Mouse (Mus musculus): Measurements from ENCODE around the gene Myo1h. TPM values are rescaled to one million over a fixed set of nuclear protein-coding genes. Genes with fewer than 3 reads are reported as not detected.

Gene Myo1h
- polyA plus RNA-seq, 1 experiment from 2014 or later, result 0.38 TPM

- WGBS, result 56% methylated on average over 10 of the region's 10 CpGs
- no peak overlapping the region for H3K4me3 ChIP-seq (ENCODE audit: low read depth, low read length)
- no peaks in the 10 kb centered on the region for H3K9me3 ChIP-seq (replicated peaks; ENCODE audit: control insufficient read depth, low read length)
- no peak overlapping the region for H3K27ac ChIP-seq (replicated peaks; ENCODE audit: low read depth, low read length)
- DNase-seq (ENCODE audit: low spot score) (no peak), ATAC-seq (replicated peaks; ENCODE audit: insufficient number of reproducible peaks, low FRiP score, low TSS enrichment, low read depth) (no peak)
- peak overlapping the region; percentile 74; the same call in 1 of the 2 replicates for H3K4me2 ChIP-seq (ENCODE audit: low read depth, low read length)
- H3K9ac ChIP-seq (replicated peaks; ENCODE audit: low read length), result no peak overlapping the region
- H3K27me3 ChIP-seq (ENCODE audit: control insufficient read depth, insufficient read depth, low read length), result no peaks in the 10 kb centered on the region
- peaks cover 3% of the 10 kb centered on the region; the same call in 1 of the 2 replicates for H3K4me1 ChIP-seq (ENCODE audit: control insufficient read depth, insufficient read depth, low read length)
- H3K36me3 ChIP-seq (replicated peaks; ENCODE audit: control insufficient read depth, insufficient read depth, low read depth, low read length), result peaks cover 10% of the 10 kb centered on the region
These were observed 89.4 kb downstream of the Myo1h start for GRCm38 (mm10) chr5:114378177-114378920.

GRCm38 (mm10) chr5:114378936-114379335 lies 90.0 kb downstream of the Myo1h start:
- Histone ChIP-seq H3K9ac (replicated peaks; ENCODE audit: low read length) (peak overlapping the region; percentile 96), H3K9me3 (replicated peaks; ENCODE audit: control insufficient read depth, low read length) (no peaks in the 10 kb centered on the region), H3K4me1 (ENCODE audit: control insufficient read depth, insufficient read depth, low read length) (peaks cover 3% of the 10 kb centered on the region; the same call in 1 of the 2 replicates), H3K36me3 (replicated peaks; ENCODE audit: control insufficient read depth, insufficient read depth, low read depth, low read length) (peaks cover 6% of the 10 kb centered on the region; the same call in 1 of the 2 replicates), H3K27me3 (ENCODE audit: control insufficient read depth, insufficient read depth, low read length) (no peaks in the 10 kb centered on the region), H3K4me3 (ENCODE audit: low read depth, low read length) (peak overlapping the region; percentile 89), H3K4me2 (ENCODE audit: low read depth, low read length) (peak overlapping the region; percentile 74), H3K27ac (replicated peaks; ENCODE audit: low read depth, low read length) (no peak overlapping the region)
- no peak for DNase-seq (ENCODE audit: low spot score)
- WGBS, result 30% methylated on average over 6 of the region's 6 CpGs
- no peak for ATAC-seq (replicated peaks; ENCODE audit: insufficient number of reproducible peaks, low FRiP score, low TSS enrichment, low read depth)

GRCm38 (mm10) chr5:114379763-114380162 lies 90.8 kb downstream of the Myo1h start:
- Histone ChIP-seq H3K4me1 (ENCODE audit: control insufficient read depth, insufficient read depth, low read length) (peaks cover 3% of the 10 kb centered on the region; the same call in 1 of the 2 replicates), H3K4me3 (ENCODE audit: low read depth, low read length) (peak overlapping the region; percentile 89), H3K4me2 (ENCODE audit: low read depth, low read length) (peak overlapping the region; percentile 74), H3K36me3 (replicated peaks; ENCODE audit: control insufficient read depth, insufficient read depth, low read depth, low read length) (0 out of 2 replicates have a peak, but pooled peaks cover under 1% of the 10 kb centered on the region), H3K9me3 (replicated peaks; ENCODE audit: control insufficient read depth, low read length) (no peaks in the 10 kb centered on the region), H3K27ac (replicated peaks; ENCODE audit: low read depth, low read length) (peak overlapping the region; percentile 76), H3K9ac (replicated peaks; ENCODE audit: low read length) (peak overlapping the region; percentile 96), H3K27me3 (ENCODE audit: control insufficient read depth, insufficient read depth, low read length) (no peaks in the 10 kb centered on the region)
- 2% methylated on average over 20 of the region's 20 CpGs for WGBS
- DNase-seq (ENCODE audit: low spot score), result peak; percentile 15
- ATAC-seq (replicated peaks; ENCODE audit: insufficient number of reproducible peaks, low FRiP score, low TSS enrichment, low read depth), result peak; percentile 58

GRCm38 (mm10) chr5:114380209-114381012 lies 91.4 kb downstream of the Myo1h start, which contains the start of the genes Kctd10 and Ube3b:
Gene Kctd10, minus strand, starts transcription at chr5:114380508.
Gene Ube3b, plus strand, starts transcription at chr5:114380607.
- Histone ChIP-seq H3K27me3 (ENCODE audit: control insufficient read depth, insufficient read depth, low read length) (no peaks in the 10 kb centered on the region), H3K4me1 (ENCODE audit: control insufficient read depth, insufficient read depth, low read length) (peaks cover 3% of the 10 kb centered on the region; the same call in 1 of the 2 replicates), H3K9me3 (replicated peaks; ENCODE audit: control insufficient read depth, low read length) (no peaks in the 10 kb centered on the region), H3K36me3 (replicated peaks; ENCODE audit: control insufficient read depth, insufficient read depth, low read depth, low read length) (no peaks in the 10 kb centered on the region; the same call in 1 of the 2 replicates), H3K9ac (replicated peaks; ENCODE audit: low read length) (peak within 1 kb of the TSS; percentile 96), H3K27ac (replicated peaks; ENCODE audit: low read depth, low read length) (peak within 1 kb of the TSS; percentile 76), H3K4me3 (ENCODE audit: low read depth, low read length) (peak within 1 kb of the TSS; percentile 89), H3K4me2 (ENCODE audit: low read depth, low read length) (peak within 1 kb of the TSS; percentile 74)
- WGBS, result under 1% methylated on average over 74 of the region's 74 CpGs
- DNase-seq (ENCODE audit: low spot score), result peak; percentile 92
- peak; percentile 84 for ATAC-seq (replicated peaks; ENCODE audit: insufficient number of reproducible peaks, low FRiP score, low TSS enrichment, low read depth)

DNA sequence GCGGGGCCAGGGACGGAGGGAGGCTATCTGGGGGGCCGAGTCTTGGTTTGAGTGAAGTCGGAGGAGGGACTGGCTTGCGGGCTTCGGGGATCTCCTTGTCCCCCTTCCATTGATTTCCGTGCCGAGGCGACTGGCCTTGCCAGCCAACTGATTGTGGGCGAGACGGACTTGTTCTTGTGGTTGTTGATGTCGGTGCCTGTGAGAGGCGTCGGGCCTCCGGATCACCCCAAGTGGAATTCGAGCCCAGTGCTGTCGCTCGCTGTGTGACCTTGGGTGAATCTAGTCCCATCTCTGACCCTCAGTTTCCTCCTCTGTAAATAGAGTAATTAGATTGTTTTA lies 92.0 kb downstream of the Myo1h start:
- peak; percentile 15 for DNase-seq (ENCODE audit: low spot score)
- Histone ChIP-seq H3K4me3 (ENCODE audit: low read depth, low read length) (peak overlapping the region; percentile 89), H3K9me3 (replicated peaks; ENCODE audit: control insufficient read depth, low read length) (no peaks in the 10 kb centered on the region), H3K27me3 (ENCODE audit: control insufficient read depth, insufficient read depth, low read length) (no peaks in the 10 kb centered on the region), H3K9ac (replicated peaks; ENCODE audit: low read length) (peak overlapping the region; percentile 96), H3K4me1 (ENCODE audit: control insufficient read depth, insufficient read depth, low read length) (peaks cover 3% of the 10 kb centered on the region; the same call in 1 of the 2 replicates), H3K4me2 (ENCODE audit: low read depth, low read length) (peak overlapping the region; percentile 74), H3K36me3 (replicated peaks; ENCODE audit: control insufficient read depth, insufficient read depth, low read depth, low read length) (no peaks in the 10 kb centered on the region; the same call in 1 of the 2 replicates), H3K27ac (replicated peaks; ENCODE audit: low read depth, low read length) (peak overlapping the region; percentile 48)
- WGBS, result under 1% methylated on average over 18 of the region's 18 CpGs
- 0 out of 2 replicates have a peak, but pooled peaks have one; percentile 25 for ATAC-seq (replicated peaks; ENCODE audit: insufficient number of reproducible peaks, low FRiP score, low TSS enrichment, low read depth)

DNA sequence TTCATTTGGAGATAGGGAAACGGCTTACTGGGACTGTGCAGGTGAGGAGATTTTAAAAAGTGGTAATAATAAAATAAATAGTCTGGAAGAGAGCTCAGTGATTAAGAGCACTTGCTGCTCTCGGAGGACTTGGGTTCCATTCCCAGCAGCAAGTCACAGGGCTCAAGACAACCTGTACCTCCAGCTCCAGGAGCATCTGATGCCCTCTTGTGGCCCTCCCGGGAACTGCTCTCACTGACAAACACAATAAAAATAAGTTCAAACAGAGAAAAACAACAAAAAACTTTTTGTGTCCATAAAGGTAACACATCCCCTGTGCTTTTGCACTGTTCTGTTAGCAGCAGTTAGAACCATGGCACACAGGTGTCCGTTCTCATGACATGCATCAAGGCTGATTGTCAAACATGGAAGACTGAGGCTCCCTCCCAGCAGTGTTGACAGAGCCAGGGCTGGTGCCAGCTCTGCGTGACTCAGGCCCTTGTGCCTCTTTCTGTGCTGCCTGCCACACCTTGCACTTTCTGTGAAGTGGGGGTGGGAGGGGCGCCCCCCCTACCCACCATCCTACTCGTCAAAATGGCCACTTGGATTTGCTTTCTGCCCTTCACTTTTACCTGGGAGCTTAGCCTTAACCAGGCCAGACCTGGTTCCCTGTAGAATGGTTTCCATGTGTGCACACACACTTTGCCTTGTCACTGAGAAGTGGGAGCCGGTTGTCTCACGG lies 94.4 kb downstream of the Myo1h start:
- peaks cover 3% of the 10 kb centered on the region; the same call in 1 of the 2 replicates for H3K4me1 ChIP-seq (ENCODE audit: control insufficient read depth, insufficient read depth, low read length)
- WGBS, result 83% methylated on average over 9 of the region's 9 CpGs
- no peak overlapping the region for H3K4me3 ChIP-seq (ENCODE audit: low read depth, low read length)
- H3K36me3 ChIP-seq (replicated peaks; ENCODE audit: control insufficient read depth, insufficient read depth, low read depth, low read length), result peaks cover 4% of the 10 kb centered on the region
- no peaks in the 10 kb centered on the region for H3K9me3 ChIP-seq (replicated peaks; ENCODE audit: control insufficient read depth, low read length)
- no peak overlapping the region for H3K9ac ChIP-seq (replicated peaks; ENCODE audit: low read length)
- ATAC-seq (replicated peaks; ENCODE audit: insufficient number of reproducible peaks, low FRiP score, low TSS enrichment, low read depth) (no peak), DNase-seq (ENCODE audit: low spot score) (peak; percentile 54)
- H3K4me2 ChIP-seq (ENCODE audit: low read depth, low read length), result no peak overlapping the region
- no peak overlapping the region for H3K27ac ChIP-seq (replicated peaks; ENCODE audit: low read depth, low read length)
- no peaks in the 10 kb centered on the region for H3K27me3 ChIP-seq (ENCODE audit: control insufficient read depth, insufficient read depth, low read length)

- H3K36me3 ChIP-seq (replicated peaks; ENCODE audit: control insufficient read depth, insufficient read depth, low read depth, low read length), result peaks cover 7% of the 10 kb centered on the region
These were observed 95.5 kb downstream of the Myo1h start for GRCm38 (mm10) chr5:114384448-114384847.

More at GRCm38 (mm10) chr5:114384448-114384847, 95.5 kb downstream of the Myo1h start:
- 92% methylated on average over 8 of the region's 8 CpGs for WGBS
- Histone ChIP-seq H3K9me3 (replicated peaks; ENCODE audit: control insufficient read depth, low read length) (no peaks in the 10 kb centered on the region), H3K4me2 (ENCODE audit: low read depth, low read length) (no peak overlapping the region), H3K4me1 (ENCODE audit: control insufficient read depth, insufficient read depth, low read length) (peaks cover 3% of the 10 kb centered on the region; the same call in 1 of the 2 replicates), H3K4me3 (ENCODE audit: low read depth, low read length) (no peak overlapping the region), H3K27me3 (ENCODE audit: control insufficient read depth, insufficient read depth, low read length) (no peaks in the 10 kb centered on the region), H3K27ac (replicated peaks; ENCODE audit: low read depth, low read length) (no peak overlapping the region), H3K9ac (replicated peaks; ENCODE audit: low read length) (no peak overlapping the region)
- ATAC-seq (replicated peaks; ENCODE audit: insufficient number of reproducible peaks, low FRiP score, low TSS enrichment, low read depth), result no peak
- no peak for DNase-seq (ENCODE audit: low spot score)

Measured in embryonic facial prominence, embryonic 11.5 days (tissue).